Mouse (Mus musculus) testis, adult 2 months (tissue): Measurements from ENCODE around the gene Rras2. TPM values are rescaled to one million over a fixed set of nuclear protein-coding genes. Genes with fewer than 3 reads are reported as not detected.

ENCODE experiments used
- H3K27ac ChIP-seq: fragments of 200-500 bp; 2 replicates; pipeline ENCODE4 v1.5.1; 2012; ENCODE audit warnings: low read depth, low read length; ENCODE audit not compliant: control insufficient read depth, insufficient read depth
- H3K27me3 ChIP-seq: fragments of 200-500 bp; 2 replicates; pipeline ENCODE4 v1.6.1; 2012; ENCODE audit warnings: mild to moderate bottlenecking, low read length, moderate library complexity; ENCODE audit not compliant: control insufficient read depth, insufficient read depth
- H3K36me3 ChIP-seq: fragments of 200-500 bp; 2 replicates; pipeline ENCODE4 v1.6.1; 2012; ENCODE audit warnings: mild to moderate bottlenecking, low read length; ENCODE audit not compliant: control insufficient read depth, insufficient read depth
- H3K4me1 ChIP-seq: fragments of 200-500 bp; 2 replicates; pipeline ENCODE4 v1.6.1; 2012; ENCODE audit warnings: low read length; ENCODE audit not compliant: control insufficient read depth, insufficient read depth
- H3K4me3 ChIP-seq: fragments of 200-500 bp; 2 replicates; pipeline ENCODE4 v1.5.1; 2012; ENCODE audit warnings: low read depth, mild to moderate bottlenecking, low read length, moderate library complexity, mixed read lengths; ENCODE audit not compliant: control insufficient read depth
- CTCF ChIP-seq: fragments of 200-500 bp; IDR thresholded peaks from 2 replicates; pipeline ENCODE4 v1.5.1; 2012; ENCODE audit warnings: low read depth, mild to moderate bottlenecking, inconsistent platforms, low read length, moderate library complexity; ENCODE audit not compliant: control insufficient read depth, insufficient read depth, insufficient replicate concordance
- POLR2A ChIP-seq: fragments of 200-500 bp; IDR thresholded peaks from 2 replicates; pipeline ENCODE4 v1.6.1; 2012; ENCODE audit warnings: low read depth, mild to moderate bottlenecking, inconsistent platforms, low read length, moderate library complexity; ENCODE audit not compliant: control insufficient read depth
- polyA plus RNA-seq: library from polyadenylated mRNA; depleted of rRNA; stranded (reverse); fragments of >200 nt; gene quantifications from 2 replicates; pipeline ENCODE4 v1.2.3, GENCODE M21; 2012

The Rras2 gene
- polyA plus RNA-seq, 1 experiment, result 5.4 TPM

- no peak overlapping the region for H3K27ac ChIP-seq
- no peaks in the 10 kb centered on the region for H3K27me3 ChIP-seq
- no peaks in the 10 kb centered on the region for H3K4me1 ChIP-seq
- TF ChIP-seq POLR2A (no peak), CTCF (no peak)
- H3K4me3 ChIP-seq, result no peak overlapping the region
- H3K36me3 ChIP-seq, result no peaks in the 10 kb centered on the region
These were observed 23.9 kb downstream of the Rras2 start for GRCm38 (mm10) chr7:114093548-114094174.

- Histone ChIP-seq H3K36me3 (no peaks in the 10 kb centered on the region), H3K4me3 (no peak overlapping the region), H3K27ac (no peak overlapping the region), H3K27me3 (no peaks in the 10 kb centered on the region), H3K4me1 (no peaks in the 10 kb centered on the region)
- TF ChIP-seq CTCF (no peak), POLR2A (no peak)
These were observed 26.6 kb downstream of the Rras2 start for GRCm38 (mm10) chr7:114090892-114091545.

GRCm38 (mm10) chr7:114090231-114090630 lies 27.4 kb downstream of the Rras2 start:
- H3K4me3 ChIP-seq, result no peak overlapping the region
- no peaks in the 10 kb centered on the region for H3K27me3 ChIP-seq
- H3K4me1 ChIP-seq, result no peaks in the 10 kb centered on the region
- no peak for TF ChIP-seq POLR2A
- no peak for TF ChIP-seq CTCF
- H3K27ac ChIP-seq, result no peak overlapping the region
- H3K36me3 ChIP-seq, result no peaks in the 10 kb centered on the region

DNA sequence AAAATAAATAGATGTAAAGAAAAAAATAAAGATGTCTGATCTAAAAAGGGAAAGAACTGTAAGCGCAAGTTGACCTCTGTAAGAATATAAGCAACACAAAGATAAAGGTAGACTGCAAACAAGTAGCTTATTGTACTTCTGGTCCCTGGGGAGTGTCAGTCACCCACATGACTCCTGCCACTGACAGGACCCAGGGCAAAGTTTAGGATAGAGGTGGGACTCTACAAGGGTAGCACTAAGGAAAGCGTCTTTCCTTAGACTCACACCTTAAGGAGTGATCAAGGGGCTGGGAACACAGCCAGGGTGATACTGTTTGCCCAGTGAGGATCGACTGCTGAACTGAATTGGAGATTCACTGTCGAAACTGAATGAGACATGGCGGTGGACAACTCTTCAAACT lies 28.7 kb downstream of the Rras2 start:
- Histone ChIP-seq H3K27me3 (no peaks in the 10 kb centered on the region), H3K4me3 (no peak overlapping the region), H3K36me3 (no peaks in the 10 kb centered on the region), H3K4me1 (no peaks in the 10 kb centered on the region), H3K27ac (no peak overlapping the region)
- TF ChIP-seq POLR2A (no peak), CTCF (no peak)

GRCm38 (mm10) chr7:114087986-114088385 lies 29.6 kb downstream of the Rras2 start:
- no peaks in the 10 kb centered on the region for H3K36me3 ChIP-seq
- H3K27me3 ChIP-seq, result no peaks in the 10 kb centered on the region
- no peak overlapping the region for H3K27ac ChIP-seq
- no peak overlapping the region for H3K4me3 ChIP-seq
- TF ChIP-seq POLR2A (no peak), CTCF (no peak)
- no peaks in the 10 kb centered on the region for H3K4me1 ChIP-seq

DNA sequence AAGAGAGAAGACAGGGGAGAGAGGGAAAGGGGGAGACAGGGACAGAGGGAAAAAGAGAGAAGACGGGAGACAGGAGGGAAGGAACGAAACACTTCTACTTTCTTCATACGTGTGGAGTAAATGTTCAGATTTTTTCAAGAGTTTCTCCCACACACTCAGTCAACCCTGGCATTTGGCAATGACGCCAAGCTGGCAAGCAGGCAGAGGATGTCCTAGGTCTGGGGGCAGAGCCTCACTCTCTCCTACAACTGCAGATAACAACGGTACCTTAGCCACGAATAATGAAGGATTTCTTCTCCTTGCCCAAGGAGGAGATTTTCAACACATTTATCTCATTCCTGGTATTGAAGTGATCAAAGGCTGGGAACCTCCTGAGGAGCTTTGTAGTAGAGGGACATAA lies 30.2 kb downstream of the Rras2 start:
- no peak overlapping the region for H3K4me3 ChIP-seq
- H3K27me3 ChIP-seq, result no peaks in the 10 kb centered on the region
- H3K27ac ChIP-seq, result no peak overlapping the region
- H3K4me1 ChIP-seq, result no peaks in the 10 kb centered on the region
- H3K36me3 ChIP-seq, result no peaks in the 10 kb centered on the region
- TF ChIP-seq CTCF (no peak), POLR2A (no peak)

DNA sequence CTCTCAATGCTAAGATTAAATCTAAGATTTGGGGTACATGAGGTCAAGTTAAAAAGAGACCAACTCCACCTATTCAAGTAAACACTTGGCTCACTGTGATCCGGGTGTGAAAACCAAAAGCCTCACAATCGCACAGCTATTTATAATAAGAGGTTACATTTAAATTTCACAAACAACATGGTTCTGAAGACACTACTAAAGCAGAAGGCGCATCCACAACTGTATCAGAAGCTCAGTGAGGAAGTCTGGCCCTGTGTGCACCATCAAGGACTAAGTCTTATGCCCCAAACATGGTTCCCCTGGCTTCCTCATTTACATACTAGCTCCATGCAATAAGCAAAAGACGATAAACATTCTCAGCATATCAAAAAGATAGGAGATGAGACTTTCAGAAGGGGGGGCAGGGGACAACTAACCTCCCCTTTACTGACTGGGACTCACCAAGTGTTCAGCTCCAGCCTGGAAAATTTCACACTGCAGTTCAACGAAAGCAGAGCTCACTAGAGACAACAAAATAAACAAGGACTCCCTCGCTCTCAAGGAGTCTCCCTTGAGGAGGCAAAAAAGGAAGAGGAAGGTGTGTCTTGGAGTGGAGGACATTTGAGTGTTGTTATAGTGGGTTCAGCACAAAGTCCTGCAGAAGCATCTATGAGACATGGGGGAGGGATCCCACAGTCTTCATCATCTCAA lies 31.4 kb downstream of the Rras2 start:
- H3K4me3 ChIP-seq, result no peak overlapping the region
- H3K27ac ChIP-seq, result no peak overlapping the region
- no peaks in the 10 kb centered on the region for H3K36me3 ChIP-seq
- TF ChIP-seq POLR2A (no peak), CTCF (no peak)
- no peaks in the 10 kb centered on the region for H3K27me3 ChIP-seq
- no peaks in the 10 kb centered on the region for H3K4me1 ChIP-seq
